Mouse (Mus musculus): Measurements from ENCODE around the gene Sgcd.
A peak's percentile ranks its signal among the peaks of the same experiment; 100 is the strongest.
"Not testable (repeated sequence)": the region's sequence is repeated elsewhere in the genome, so short reads cannot be mapped to it uniquely, and the experiment has no call there.

The Sgcd gene

GRCm38 (mm10) chr11:47460149-47460548 is 528.6 kb downstream of the Sgcd start:
- DNase-seq (ENCODE audit: low read depth), result no peak

- DNase-seq (ENCODE audit: low read depth), result no peak
Measured at GRCm38 (mm10) chr11:47459214-47459613, 529.6 kb downstream of the Sgcd start.

GRCm38 (mm10) chr11:47447790-47448189 is 541.0 kb downstream of the Sgcd start:
- DNase-seq (ENCODE audit: low read depth), result no peak

GRCm38 (mm10) chr11:47446337-47446736 is 542.4 kb downstream of the Sgcd start:
- DNase-seq (ENCODE audit: low read depth), result no peak

- no peak for DNase-seq (ENCODE audit: low read depth)
Measured at GRCm38 (mm10) chr11:47445683-47446082, 543.1 kb downstream of the Sgcd start.

- no peak for DNase-seq (ENCODE audit: low read depth)
Measured at GRCm38 (mm10) chr11:47442266-47442665, 546.5 kb downstream of the Sgcd start.

- no peak for DNase-seq (ENCODE audit: low read depth)
Measured at GRCm38 (mm10) chr11:47399607-47400006, 589.2 kb downstream of the Sgcd start.

GRCm38 (mm10) chr11:47390798-47391197 is 598.0 kb downstream of the Sgcd start:
- DNase-seq (ENCODE audit: low read depth), result not testable (repeated sequence)

- DNase-seq (ENCODE audit: low read depth), result no peak
Measured at GRCm38 (mm10) chr11:47389327-47389726, 599.4 kb downstream of the Sgcd start.

GRCm38 (mm10) chr11:47387726-47388125 is 601.0 kb downstream of the Sgcd start:
- DNase-seq (ENCODE audit: low read depth), result no peak

GRCm38 (mm10) chr11:47386136-47386535 is 602.6 kb downstream of the Sgcd start:
- DNase-seq (ENCODE audit: low read depth), result no peak

GRCm38 (mm10) chr11:47379630-47379958 is 609.2 kb downstream of the Sgcd start:
- DNase-seq (ENCODE audit: low read depth), result no peak

GRCm38 (mm10) chr11:47378843-47379629 is 609.7 kb downstream of the Sgcd start:
- peak; percentile 87 for DNase-seq (ENCODE audit: low read depth)

GRCm38 (mm10) chr11:47377421-47377820 is 611.3 kb downstream of the Sgcd start:
- DNase-seq (ENCODE audit: low read depth), result no peak

GRCm38 (mm10) chr11:47376915-47377314 is 611.9 kb downstream of the Sgcd start:
- DNase-seq (ENCODE audit: low read depth), result no peak

GRCm38 (mm10) chr11:47371616-47372015 is 617.2 kb downstream of the Sgcd start:
- no peak for DNase-seq (ENCODE audit: low read depth)

- DNase-seq (ENCODE audit: low read depth), result no peak
Measured at GRCm38 (mm10) chr11:47351585-47351984, 637.2 kb downstream of the Sgcd start.

- DNase-seq (ENCODE audit: low read depth), result no peak
Measured at GRCm38 (mm10) chr11:47343486-47343885, 645.3 kb downstream of the Sgcd start.

- no peak for DNase-seq (ENCODE audit: low read depth)
Measured at GRCm38 (mm10) chr11:47333702-47334101, 655.1 kb downstream of the Sgcd start.

GRCm38 (mm10) chr11:47305579-47305978 is 683.2 kb downstream of the Sgcd start:
- DNase-seq (ENCODE audit: low read depth), result no peak

- DNase-seq (ENCODE audit: low read depth), result peak; percentile 86
Measured at GRCm38 (mm10) chr11:47304702-47305450, 683.9 kb downstream of the Sgcd start.

GRCm38 (mm10) chr11:47299777-47300176 is 689.0 kb downstream of the Sgcd start:
- no peak for DNase-seq (ENCODE audit: low read depth)

GRCm38 (mm10) chr11:47297805-47298340 is 690.9 kb downstream of the Sgcd start:
- DNase-seq (ENCODE audit: low read depth), result no peak

All from fibroblast of lung, adult 2 months (primary cell).